Mouse (Mus musculus): ENCODE measurements around the gene Slc25a25.
"Not testable (repeated sequence)": the region's sequence is repeated elsewhere in the genome, so short reads cannot be mapped to it uniquely, and the experiment has no call there.

Gene Slc25a25

GRCm38 (mm10) chr2:32450881-32451844, at the start of gene Slc25a25:
Gene Slc25a25 (minus strand): TSS chr2:32451445.
- DNase-seq (ENCODE audit: low read depth, low spot score): peak; percentile 95

GRCm38 (mm10) chr2:32500461-32500860, 49.2 kb upstream of the Slc25a25 start:
- no peak for DNase-seq (ENCODE audit: low read depth, low spot score)

GRCm38 (mm10) chr2:32499365-32499764, 48.1 kb upstream of the Slc25a25 start:
- DNase-seq (ENCODE audit: low read depth, low spot score): no peak

- DNase-seq (ENCODE audit: low read depth, low spot score): no peak
These were observed 44.9 kb upstream of the Slc25a25 start for GRCm38 (mm10) chr2:32496190-32496589.

GRCm38 (mm10) chr2:32495185-32495726, 44.0 kb upstream of the Slc25a25 start:
- DNase-seq (ENCODE audit: low read depth, low spot score): no peak

- no peak for DNase-seq (ENCODE audit: low read depth, low spot score)
These were observed 43.3 kb upstream of the Slc25a25 start for GRCm38 (mm10) chr2:32494522-32494921.

- no peak for DNase-seq (ENCODE audit: low read depth, low spot score)
These were observed 42.1 kb upstream of the Slc25a25 start for GRCm38 (mm10) chr2:32493301-32493701.

GRCm38 (mm10) chr2:32492661-32493060, 41.4 kb upstream of the Slc25a25 start:
- DNase-seq (ENCODE audit: low read depth, low spot score): no peak

GRCm38 (mm10) chr2:32490730-32491129, 39.5 kb upstream of the Slc25a25 start:
- DNase-seq (ENCODE audit: low read depth, low spot score): not testable (repeated sequence)

- peak; percentile 73 for DNase-seq (ENCODE audit: low read depth, low spot score)
These were observed 37.4 kb upstream of the Slc25a25 start for GRCm38 (mm10) chr2:32488679-32489078.

- DNase-seq (ENCODE audit: low read depth, low spot score): peak; percentile 74
These were observed 35.9 kb upstream of the Slc25a25 start for GRCm38 (mm10) chr2:32487124-32487623.

GRCm38 (mm10) chr2:32486155-32486554, 34.9 kb upstream of the Slc25a25 start:
- no peak for DNase-seq (ENCODE audit: low read depth, low spot score)

- no peak for DNase-seq (ENCODE audit: low read depth, low spot score)
These were observed 34.5 kb upstream of the Slc25a25 start for GRCm38 (mm10) chr2:32485751-32486150.

GRCm38 (mm10) chr2:32484933-32485332, 33.7 kb upstream of the Slc25a25 start:
- DNase-seq (ENCODE audit: low read depth, low spot score): no peak

GRCm38 (mm10) chr2:32483179-32483875, 32.1 kb upstream of the Slc25a25 start:
- no peak for DNase-seq (ENCODE audit: low read depth, low spot score)

- no peak for DNase-seq (ENCODE audit: low read depth, low spot score)
These were observed 31.1 kb upstream of the Slc25a25 start for GRCm38 (mm10) chr2:32482351-32482750.

- not testable (repeated sequence) for DNase-seq (ENCODE audit: low read depth, low spot score)
These were observed 24.1 kb upstream of the Slc25a25 start for GRCm38 (mm10) chr2:32475361-32475760.

- DNase-seq (ENCODE audit: low read depth, low spot score): no peak
These were observed 20.4 kb upstream of the Slc25a25 start for GRCm38 (mm10) chr2:32471681-32472061.

- no peak for DNase-seq (ENCODE audit: low read depth, low spot score)
These were observed 19.9 kb upstream of the Slc25a25 start for GRCm38 (mm10) chr2:32471001-32471680.

GRCm38 (mm10) chr2:32464212-32464891, 13.1 kb upstream of the Slc25a25 start:
- no peak for DNase-seq (ENCODE audit: low read depth, low spot score)

GRCm38 (mm10) chr2:32463773-32464172, 12.5 kb upstream of the Slc25a25 start:
- no peak for DNase-seq (ENCODE audit: low read depth, low spot score)

Measured in WW6 (cell line).